Mouse (Mus musculus) CH12.LX (cell line): ENCODE results near the gene Ccdc84. TPM values are rescaled to one million over a fixed set of nuclear protein-coding genes. Genes with fewer than 3 reads are reported as not detected.

Source experiments
- DNase-seq: peaks from one replicate; pipeline ENCODE4 v3.0.0-alpha.2; 2013; ENCODE audit errors: extremely low read depth
- H3K27ac ChIP-seq: 2 replicates; pipeline ENCODE4 v1.5.1; 2012; ENCODE audit warnings: low read depth, mild to moderate bottlenecking, control low read depth, moderate library complexity; ENCODE audit not compliant: insufficient read depth
- H3K27me3 ChIP-seq: replicated peaks from 2 replicates; pipeline ENCODE3; 2012; ENCODE audit warnings: inconsistent platforms
- H3K36me3 ChIP-seq, 2 experiments: replicated peaks in 1 of 2; 2 replicates each; pipeline versions ENCODE3 to v1.6.1; 2012; ENCODE audit warnings: inconsistent platforms in 1 of 2, low read length in 1 of 2, mild to moderate bottlenecking in 1 of 2, mixed read lengths in 1 of 2, moderate library complexity in 1 of 2; ENCODE audit not compliant: control insufficient read depth in 1 of 2, insufficient read depth in 1 of 2
- H3K4me1 ChIP-seq, 2 experiments: 2 replicates each; pipeline ENCODE4 v1.6.1; 2012; ENCODE audit warnings: inconsistent platforms in 1 of 2, moderate library complexity in 1 of 2; ENCODE audit not compliant: insufficient read depth in 2 of 2, control insufficient read depth in 1 of 2
- H3K4me2 ChIP-seq: 2 replicates; pipeline ENCODE4 v1.6.1; 2012; ENCODE audit warnings: low read depth, mild to moderate bottlenecking, control low read depth; ENCODE audit not compliant: poor library complexity, insufficient read depth, severe bottlenecking
- H3K4me3 ChIP-seq, 3 experiments: fragments of 150-350 bp in 1 of 3; sonication (generic) in 1 of 3; replicated peaks in 1 of 3; 2 replicates each; pipeline versions ENCODE3 to v1.5.1; 2011 to 2012; ENCODE audit warnings: low read depth in 2 of 3, low read length in 2 of 3, mild to moderate bottlenecking in 2 of 3, moderate library complexity in 2 of 3, control low read depth in 1 of 3, improper control_type of control experiment in 1 of 3, inconsistent platforms in 1 of 3, mixed read lengths in 1 of 3; ENCODE audit not compliant: poor library complexity in 1 of 3
- H3K79me2 ChIP-seq: replicated peaks from 2 replicates; pipeline ENCODE4 v1.6.1; 2012; ENCODE audit warnings: mild to moderate bottlenecking, moderate library complexity; ENCODE audit not compliant: control insufficient read depth, poor library complexity, insufficient read depth, severe bottlenecking; ENCODE audit errors: extremely low read depth
- H3K9ac ChIP-seq: 2 replicates; pipeline ENCODE4 v1.6.1; 2012; ENCODE audit warnings: low read depth, mild to moderate bottlenecking, control low read depth, moderate library complexity; ENCODE audit not compliant: insufficient read depth
- H3K9me3 ChIP-seq: replicated peaks from 2 replicates; pipeline ENCODE3; 2012; ENCODE audit warnings: low read length, inconsistent platforms, mixed read lengths
- BHLHE40 ChIP-seq: IDR thresholded peaks from 2 replicates; pipeline ENCODE4 v1.6.1; 2011; ENCODE audit warnings: mild to moderate bottlenecking, low read depth, low read length, improper control_type of control experiment
- CHD1 ChIP-seq: IDR thresholded peaks from 2 replicates; pipeline ENCODE4 v1.6.1; 2012; ENCODE audit warnings: low read depth, low read length, improper control_type of control experiment, inconsistent platforms
- CHD2 ChIP-seq: IDR thresholded peaks from 2 replicates; pipeline ENCODE4 v1.6.1; 2011; ENCODE audit warnings: low read length, improper control_type of control experiment
- CTCF ChIP-seq, 2 experiments: IDR thresholded peaks in 1 of 2; conservative IDR thresholded peaks in 1 of 2; 2 replicates each; pipeline ENCODE4 v1.5.1; 2011 to 2012; ENCODE audit warnings: low read depth in 2 of 2, low read length in 2 of 2, improper control_type of control experiment in 1 of 2, inconsistent platforms in 1 of 2, mild to moderate bottlenecking in 1 of 2, moderate library complexity in 1 of 2
- E2F4 ChIP-seq: IDR thresholded peaks from 2 replicates; pipeline ENCODE4 v1.6.1; 2011; ENCODE audit warnings: low read depth, low read length, improper control_type of control experiment; ENCODE audit not compliant: insufficient replicate concordance
- ELF1 ChIP-seq: IDR thresholded peaks from 2 replicates; pipeline ENCODE4 v1.6.1; 2014; ENCODE audit warnings: low read depth, mild to moderate bottlenecking, inconsistent platforms, low read length, improper control_type of control experiment
- EP300 ChIP-seq: IDR thresholded peaks from 2 replicates; pipeline ENCODE4 v1.6.1; 2011; ENCODE audit warnings: low read length, improper control_type of control experiment
- ETS1 ChIP-seq: conservative IDR thresholded peaks from 2 replicates; pipeline ENCODE4 v1.6.1; 2012; ENCODE audit warnings: low read depth, mild to moderate bottlenecking, inconsistent platforms, low read length, improper control_type of control experiment, moderate library complexity
- HCFC1 ChIP-seq: IDR thresholded peaks from 2 replicates; pipeline ENCODE4 v1.6.1; 2012; ENCODE audit warnings: low read depth, mild to moderate bottlenecking, inconsistent platforms, low read length, improper control_type of control experiment
- IRF4 ChIP-seq: IDR thresholded peaks from 2 replicates; pipeline ENCODE4 v1.6.1; 2014; ENCODE audit warnings: low read depth, mild to moderate bottlenecking, inconsistent platforms, low read length, improper control_type of control experiment
- JUND ChIP-seq: conservative IDR thresholded peaks from 2 replicates; pipeline ENCODE4 v1.6.1; 2011; ENCODE audit warnings: low read depth, low read length, improper control_type of control experiment
- KAT2A ChIP-seq: IDR thresholded peaks from 2 replicates; pipeline ENCODE4 v1.6.1; 2012; ENCODE audit warnings: low read length, improper control_type of control experiment, inconsistent platforms; ENCODE audit not compliant: insufficient replicate concordance
- MAX ChIP-seq: IDR thresholded peaks from 2 replicates; pipeline ENCODE4 v1.6.1; 2011; ENCODE audit warnings: low read length, improper control_type of control experiment
- MAZ ChIP-seq: IDR thresholded peaks from 2 replicates; pipeline ENCODE4 v1.6.1; 2012; ENCODE audit warnings: low read depth, mild to moderate bottlenecking, inconsistent platforms, low read length, improper control_type of control experiment, moderate library complexity
- MEF2A ChIP-seq: IDR thresholded peaks from 2 replicates; pipeline ENCODE4 v1.6.1; 2014; ENCODE audit warnings: low read depth, mild to moderate bottlenecking, inconsistent platforms, low read length, improper control_type of control experiment, borderline replicate concordance
- MXI1 ChIP-seq: IDR thresholded peaks from 2 replicates; pipeline ENCODE4 v1.6.1; 2011; ENCODE audit warnings: mild to moderate bottlenecking, low read depth, low read length, improper control_type of control experiment
- MYC ChIP-seq: IDR thresholded peaks from 2 replicates; pipeline ENCODE4 v1.6.1; 2011; ENCODE audit warnings: low read depth, mild to moderate bottlenecking, improper control_type of control experiment, low read length
- NELFE ChIP-seq: IDR thresholded peaks from 2 replicates; pipeline ENCODE4 v1.6.1; 2011; ENCODE audit warnings: low read depth, low read length, improper control_type of control experiment
- NRF1 ChIP-seq: IDR thresholded peaks from 2 replicates; pipeline ENCODE4 v1.6.1; 2014; ENCODE audit warnings: low read depth, mild to moderate bottlenecking, inconsistent platforms, low read length, improper control_type of control experiment, moderate library complexity
- POLR2A ChIP-seq: IDR thresholded peaks from 2 replicates; pipeline ENCODE4 v1.6.1; 2011; ENCODE audit warnings: low read depth, mild to moderate bottlenecking, improper control_type of control experiment, low read length
- POLR2AphosphoS2 ChIP-seq: IDR thresholded peaks from 2 replicates; pipeline ENCODE4 v1.6.1; 2011; ENCODE audit warnings: low read depth, low read length, improper control_type of control experiment
- RCOR1 ChIP-seq: conservative IDR thresholded peaks from 2 replicates; pipeline ENCODE4 v1.6.1; 2012; ENCODE audit warnings: low read depth, mild to moderate bottlenecking, inconsistent platforms, low read length, improper control_type of control experiment
- SIN3A ChIP-seq: IDR thresholded peaks from 2 replicates; pipeline ENCODE4 v1.6.1; 2012; ENCODE audit warnings: low read length, improper control_type of control experiment, inconsistent platforms
- TBP ChIP-seq: conservative IDR thresholded peaks from 2 replicates; pipeline ENCODE4 v1.6.1; 2011; ENCODE audit warnings: low read depth, low read length, improper control_type of control experiment
- TCF12 ChIP-seq: IDR thresholded peaks from 2 replicates; pipeline ENCODE4 v1.6.1; 2014; ENCODE audit warnings: low read depth, mild to moderate bottlenecking, inconsistent platforms, low read length, improper control_type of control experiment
- UBTF ChIP-seq: IDR thresholded peaks from 2 replicates; pipeline ENCODE4 v1.6.1; 2012; ENCODE audit warnings: low read depth, mild to moderate bottlenecking, inconsistent platforms, low read length, improper control_type of control experiment, moderate library complexity
- USF2 ChIP-seq: conservative IDR thresholded peaks from 2 replicates; pipeline ENCODE4 v1.6.1; 2011; ENCODE audit warnings: low read depth, low read length, improper control_type of control experiment
- ZKSCAN1 ChIP-seq: IDR thresholded peaks from 2 replicates; pipeline ENCODE4 v1.6.1; 2012; ENCODE audit warnings: low read depth, inconsistent platforms, low read length, improper control_type of control experiment, borderline replicate concordance
- ZMIZ1 ChIP-seq: IDR thresholded peaks from 2 replicates; pipeline ENCODE4 v1.6.1; 2012; ENCODE audit warnings: low read depth, mild to moderate bottlenecking, inconsistent platforms, low read length, improper control_type of control experiment
- dilution Hi-C: fragments of 300-500 bp; cut with MboI; formaldehyde crosslinking; loops from 2 replicates; pipeline ENCODE4 v1.14.3; 2020; ENCODE audit warnings: low sequenced_read_pairs; ENCODE audit not compliant: extremely low pct_unique_long_range_greater_than_20kb, extremely low pct_ligation_motif_present
- in situ Hi-C: fragments of 300-500 bp; cut with MboI; formaldehyde crosslinking; loops from 3 replicates; pipeline ENCODE4 v1.14.3; 2019; ENCODE audit warnings: low sequenced_read_pairs, low pct_ligation_motif_present, low pct_unique_long_range_greater_than_20kb, mixed read lengths
- polyA plus RNA-seq: library from polyadenylated mRNA; unstranded; fragments of >175 nt; gene quantifications from 2 replicates; pipeline ENCODE4 v1.2.1, GENCODE M21; 2012; ENCODE audit warnings: low read depth; ENCODE audit not compliant: insufficient read length
- total RNA-seq, 2 experiments: library from RNA; depleted of rRNA; stranded (reverse); fragments of 300-350 nt in 1 of 2; fragments of >200 nt in 1 of 2; gene quantifications; 2 replicates each; pipeline ENCODE4 v1.2.3; 2012 to 2014

Ccdc84 gene
- total and polyA plus RNA-seq, 3 experiments = 18.3 to 25.4 (median 21.7) TPM

DNA sequence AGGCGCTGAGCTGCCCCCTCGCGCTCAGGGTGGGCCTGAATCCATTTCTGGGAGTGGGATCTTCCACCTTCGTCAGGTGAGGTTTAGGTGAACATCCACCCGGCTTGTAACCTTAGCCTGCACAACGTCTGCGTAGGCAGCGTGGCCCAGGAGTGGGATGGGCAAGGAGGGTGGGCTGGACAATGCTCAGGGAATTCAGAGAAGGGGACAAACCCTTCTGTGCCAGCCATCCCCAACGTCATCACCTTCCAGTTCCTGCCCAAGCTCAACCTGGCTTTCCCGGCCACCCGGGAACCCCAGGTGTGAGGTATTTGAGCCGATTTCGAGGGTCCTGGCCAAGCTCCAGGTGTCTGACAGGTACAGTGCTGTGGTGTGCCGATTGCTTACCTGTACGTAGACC is 38.5 kb downstream of the Ccdc84 start:
- Histone ChIP-seq H3K79me2 (peaks cover 25% of the 10 kb centered on the region), H3K4me1 (peaks cover 7 to 24% of the 10 kb centered on the region in 2 experiments), H3K4me3 (peak overlapping the region; percentile 89 to 96 (median 95)), H3K27ac (peak overlapping the region; percentile 55), H3K9me3 (no peaks in the 10 kb centered on the region), H3K4me2 (peak overlapping the region; percentile 77), H3K27me3 (no peaks in the 10 kb centered on the region), H3K36me3 (peaks cover 36 to 46% of the 10 kb centered on the region in 2 experiments), H3K9ac (peak overlapping the region; percentile 70)
- dilution Hi-C loops = no loop called here
- no peak for TF ChIP-seq ZMIZ1
- TF ChIP-seq MXI1 = 0 out of 2 replicates have a peak, but pooled peaks have one; percentile 25
- TF ChIP-seq POLR2A = no peak
- 0 out of 2 replicates have a peak, but pooled peaks have one; percentile 26 for TF ChIP-seq MAX
- no peak for TF ChIP-seq UBTF
- in situ Hi-C loops = no loop called here
- no peak for DNase-seq

DNA sequence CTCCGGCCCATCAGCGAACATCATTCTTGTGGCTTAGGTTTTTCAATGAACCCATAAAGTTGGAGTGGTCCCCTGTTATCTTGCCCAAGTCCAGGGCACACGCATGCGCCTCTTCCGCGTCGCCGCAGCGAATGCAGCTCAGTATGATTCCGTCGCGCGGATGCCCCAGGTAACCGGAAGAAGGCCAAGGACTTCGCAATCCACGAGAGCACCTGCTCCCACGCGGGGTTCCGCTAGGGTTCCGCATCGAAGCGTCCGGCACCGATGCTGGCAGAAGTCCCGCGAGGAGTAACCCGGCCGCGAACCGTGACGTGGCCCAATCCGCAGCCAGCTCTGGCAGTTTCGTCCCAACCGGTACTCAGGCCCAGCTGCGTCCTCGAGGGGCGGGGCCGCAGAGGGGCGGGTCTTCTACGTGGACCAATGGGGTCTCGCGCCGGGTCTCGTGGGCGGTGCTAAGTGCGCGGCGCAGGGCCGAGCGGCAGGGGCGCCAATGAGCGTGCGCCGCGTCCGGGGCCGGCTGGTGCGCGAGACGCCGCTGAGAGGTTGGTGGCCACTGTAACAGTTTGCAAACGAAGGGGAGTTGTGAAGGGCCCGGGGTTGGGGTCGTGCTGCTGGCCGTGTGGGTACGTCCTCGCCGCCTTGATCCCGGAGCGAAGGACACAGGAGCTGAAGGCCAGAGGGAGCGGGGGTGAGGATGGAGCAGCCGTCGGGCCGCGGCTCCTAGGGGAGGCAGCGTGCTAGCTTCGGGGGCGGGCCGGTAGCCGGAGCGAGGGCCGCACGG is 39.1 kb downstream of the Ccdc84 start, which contains the start of gene Hyou1:
Gene Hyou1, plus strand, starts transcription at position 437 of the 781 bp plus-strand sequence.
- Histone ChIP-seq H3K36me3 (peaks cover 30 to 39% of the 10 kb centered on the region in 2 experiments), H3K4me1 (peaks cover 7 to 24% of the 10 kb centered on the region in 2 experiments), H3K79me2 (peaks cover 25% of the 10 kb centered on the region), H3K4me2 (peak within 1 kb of the TSS; percentile 87), H3K27ac (peak within 1 kb of the TSS; percentile 64), H3K9ac (peak within 1 kb of the TSS; percentile 93), H3K4me3 (peak within 1 kb of the TSS; percentile 89 to 96 (median 95)), H3K9me3 (no peaks in the 10 kb centered on the region), H3K27me3 (no peaks in the 10 kb centered on the region)
- dilution Hi-C loops = no loop called here
- in situ Hi-C loops = no loop called here
- TF ChIP-seq USF2 = no peak
- TF ChIP-seq IRF4 = peak; percentile 61; the same call in 1 of the 2 replicates
- TF ChIP-seq UBTF = peak; percentile 66; the same call in 1 of the 2 replicates
- TF ChIP-seq MAZ = 0 out of 2 replicates have a peak, but pooled peaks have one; percentile 40
- TF ChIP-seq E2F4 = no peak
- peak; percentile 78 for TF ChIP-seq TCF12
- peak; percentile 76 for TF ChIP-seq HCFC1
- TF ChIP-seq CHD2 = peak; percentile 98
- no peak for TF ChIP-seq ZKSCAN1
- peak; percentile 86 for TF ChIP-seq POLR2A
- TF ChIP-seq JUND = no peak
- peak; percentile 95 for TF ChIP-seq MAX
- TF ChIP-seq TBP = peak; percentile 65
- peak; percentile 50 for TF ChIP-seq ETS1
- TF ChIP-seq MEF2A = peak; percentile 45; the same call in 1 of the 2 replicates
- peak; percentile 95 for TF ChIP-seq MYC
- TF ChIP-seq NELFE = peak; percentile 78
- TF ChIP-seq MXI1 = peak; percentile 80
- no peak for TF ChIP-seq POLR2AphosphoS2
- peak; percentile 92 for TF ChIP-seq ELF1
- TF ChIP-seq ZMIZ1 = peak; percentile 90
- TF ChIP-seq NRF1 = peak; percentile 77
- TF ChIP-seq SIN3A = peak; percentile 77
- TF ChIP-seq CTCF (conservative IDR thresholded peaks at IDR 0.05 in 1 of 2, IDR thresholded peaks at IDR 0.05 in 1 of 2; ENCODE audit: low read depth in 2 of 2, low read length in 2 of 2) = peak in 1 of 2 experiments; percentile 38; a peak in 2 of 4 replicates
- peak; percentile 23; the same call in 1 of the 2 replicates for TF ChIP-seq BHLHE40
- 0 out of 2 replicates have a peak, but pooled peaks have one; percentile 62 for TF ChIP-seq CHD1
- 0 out of 2 replicates have a peak, but pooled peaks have one; percentile 48 for TF ChIP-seq KAT2A
- no peak for TF ChIP-seq RCOR1
- no peak for TF ChIP-seq EP300
- DNase-seq = peak; percentile 97
